Mouse (Mus musculus) neural tube, embryonic 13.5 days (tissue): ENCODE data around the gene Ankrd28. TPM values are rescaled to one million over a fixed set of nuclear protein-coding genes. Genes with fewer than 3 reads are reported as not detected.
"Not testable (repeated sequence)": the region's sequence is repeated elsewhere in the genome, so short reads cannot be mapped to it uniquely, and the experiment has no call there.

Source experiments
- ATAC-seq: fragments of 200-750 bp; cut with Nextera tagmentation; 2 replicates; pipeline ENCODE4 v1.8.0; 2017; ENCODE audit warnings: low read depth, mild to moderate bottlenecking, moderate TSS enrichment, moderate library complexity
- H3K27ac ChIP-seq: fragments of 300-500 bp; sonication (generic); replicated peaks from 2 replicates; pipeline ENCODE4 v1.5.1; 2015; ENCODE audit warnings: moderate library complexity, mild to moderate bottlenecking, inconsistent platforms
- H3K27me3 ChIP-seq: fragments of 300-500 bp; sonication (generic); 2 replicates; pipeline ENCODE4 v1.6.1; 2015; ENCODE audit warnings: mild to moderate bottlenecking, inconsistent platforms
- H3K36me3 ChIP-seq: fragments of 300-500 bp; sonication (generic); 2 replicates; pipeline ENCODE4 v1.6.1; 2015; ENCODE audit warnings: mild to moderate bottlenecking, inconsistent platforms
- H3K4me1 ChIP-seq: fragments of 300-500 bp; sonication (generic); replicated peaks from 2 replicates; pipeline ENCODE4 v1.6.1; 2015; ENCODE audit warnings: inconsistent platforms
- H3K4me2 ChIP-seq: fragments of 300-500 bp; sonication (generic); 2 replicates; pipeline ENCODE4 v1.6.1; 2015; ENCODE audit warnings: inconsistent platforms, mild to moderate bottlenecking, moderate library complexity
- H3K4me3 ChIP-seq: fragments of 300-500 bp; sonication (generic); 2 replicates; pipeline ENCODE4 v1.5.1; 2015; ENCODE audit warnings: mild to moderate bottlenecking, inconsistent platforms
- H3K9ac ChIP-seq: fragments of 300-500 bp; sonication (generic); 2 replicates; pipeline ENCODE4 v1.6.1; 2015; ENCODE audit warnings: moderate library complexity, mild to moderate bottlenecking, inconsistent platforms
- H3K9me3 ChIP-seq: fragments of 300-500 bp; sonication (generic); 2 replicates; pipeline ENCODE4 v1.6.1; 2016; ENCODE audit warnings: inconsistent platforms
- WGBS: fragments of 180-500 bp; shearing (Covaris S2); methylation state at CpG from one replicate; pipeline ENCODE4 v1.1.7; 2015; 5-methylcytosine and 5-hydroxymethylcytosine counted together
- polyA plus RNA-seq: library from polyadenylated mRNA; unstranded; fragments of >200 nt; fragmentation: Nextera tagmentation; extraction: Ambion mirVana; gene quantifications from 2 replicates; pipeline ENCODE4 v1.2.1, GENCODE M21; 2015

Ankrd28 gene
- 7.9 and 8.6 TPM in 2 replicates for polyA plus RNA-seq

DNA sequence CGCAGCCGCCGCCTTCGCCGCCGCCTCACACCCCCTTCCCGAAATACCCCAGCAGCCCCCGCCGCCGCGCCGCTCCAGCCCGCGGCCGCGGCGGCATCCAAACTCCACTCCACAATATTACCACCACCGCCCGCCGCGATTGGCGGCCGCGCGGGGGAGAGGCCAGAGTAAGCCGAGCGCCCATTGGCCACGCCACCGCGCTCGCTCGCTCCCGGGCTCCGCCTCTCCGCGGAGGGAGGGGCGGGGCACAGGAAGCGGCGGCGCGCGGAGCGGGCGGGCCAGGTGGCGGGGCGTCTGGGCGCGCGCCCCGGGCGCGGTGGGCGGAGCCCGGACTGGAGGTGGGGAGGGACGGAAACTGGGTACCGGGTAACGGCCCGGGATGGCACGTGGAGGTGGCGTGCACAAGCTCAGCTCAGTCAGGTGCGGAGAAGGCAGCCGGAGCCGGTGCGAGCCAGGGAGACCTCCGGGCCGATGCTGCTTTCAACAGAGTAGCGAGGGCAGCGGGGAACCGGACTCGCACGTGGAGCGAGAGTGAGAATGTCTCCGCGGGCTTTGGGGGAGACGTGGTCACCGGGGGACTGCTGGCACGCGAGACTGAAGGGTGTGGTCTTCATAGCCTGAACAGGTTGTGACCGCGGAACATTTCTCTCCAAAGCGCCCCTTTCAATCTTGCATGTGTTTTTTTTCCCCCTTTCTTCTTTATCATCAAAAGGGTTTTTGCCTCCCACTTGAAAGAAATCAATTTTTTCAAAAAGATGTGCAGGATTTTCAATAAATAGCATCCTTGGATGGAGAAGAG, at the start of gene Ankrd28:
Gene Ankrd28, minus strand, starts transcription at position 81 of the 799 bp plus-strand sequence.
- H3K36me3 ChIP-seq = no peaks in the 10 kb centered on the region
- no peaks in the 10 kb centered on the region for H3K9me3 ChIP-seq
- peak within 1 kb of the TSS; percentile 98 for H3K4me3 ChIP-seq
- peak; percentile 99 for ATAC-seq
- no peaks in the 10 kb centered on the region for H3K27me3 ChIP-seq
- H3K9ac ChIP-seq = peak within 1 kb of the TSS; percentile 85
- H3K27ac ChIP-seq = peak within 1 kb of the TSS; percentile 92
- H3K4me1 ChIP-seq = peaks cover 16% of the 10 kb centered on the region
- H3K4me2 ChIP-seq = peak within 1 kb of the TSS; percentile 93
- under 1% methylated on average over 78 of the region's 81 CpGs for WGBS

GRCm38 (mm10) chr14:31879456-31879855, 49.0 kb upstream of the Ankrd28 start:
- no peak overlapping the region for H3K27ac ChIP-seq
- ATAC-seq = no peak
- WGBS = 84% methylated on average over 6 of the region's 6 CpGs

GRCm38 (mm10) chr14:31872130-31872529, 41.7 kb upstream of the Ankrd28 start:
- Histone ChIP-seq H3K4me2 (no peak overlapping the region), H3K27me3 (no peaks in the 10 kb centered on the region), H3K4me3 (no peak overlapping the region), H3K36me3 (no peaks in the 10 kb centered on the region), H3K27ac (no peak overlapping the region), H3K4me1 (no peaks in the 10 kb centered on the region), H3K9me3 (peaks cover 2% of the 10 kb centered on the region), H3K9ac (no peak overlapping the region)
- WGBS = 86% methylated on average over 5 of the region's 5 CpGs
- ATAC-seq = no peak

More at GRCm38 (mm10) chr14:31879456-31879855, 49.0 kb upstream of the Ankrd28 start:
- Histone ChIP-seq H3K9me3 (peaks cover 3% of the 10 kb centered on the region; the same call in 1 of the 2 replicates), H3K4me3 (no peak overlapping the region), H3K9ac (no peak overlapping the region), H3K4me2 (no peak overlapping the region), H3K4me1 (no peaks in the 10 kb centered on the region), H3K27me3 (no peaks in the 10 kb centered on the region), H3K36me3 (no peaks in the 10 kb centered on the region)

- no peaks in the 10 kb centered on the region for H3K27me3 ChIP-seq
- H3K36me3 ChIP-seq = no peaks in the 10 kb centered on the region
- H3K4me2 ChIP-seq = no peak overlapping the region
- H3K9me3 ChIP-seq = peaks cover 16% of the 10 kb centered on the region
- 91% methylated on average over 5 of the region's 5 CpGs for WGBS
- ATAC-seq = no peak
- H3K27ac ChIP-seq = no peak overlapping the region
- no peak overlapping the region for H3K9ac ChIP-seq
- H3K4me3 ChIP-seq = no peak overlapping the region
- H3K4me1 ChIP-seq = no peaks in the 10 kb centered on the region
These were observed 40.0 kb upstream of the Ankrd28 start for GRCm38 (mm10) chr14:31870436-31870835.

DNA sequence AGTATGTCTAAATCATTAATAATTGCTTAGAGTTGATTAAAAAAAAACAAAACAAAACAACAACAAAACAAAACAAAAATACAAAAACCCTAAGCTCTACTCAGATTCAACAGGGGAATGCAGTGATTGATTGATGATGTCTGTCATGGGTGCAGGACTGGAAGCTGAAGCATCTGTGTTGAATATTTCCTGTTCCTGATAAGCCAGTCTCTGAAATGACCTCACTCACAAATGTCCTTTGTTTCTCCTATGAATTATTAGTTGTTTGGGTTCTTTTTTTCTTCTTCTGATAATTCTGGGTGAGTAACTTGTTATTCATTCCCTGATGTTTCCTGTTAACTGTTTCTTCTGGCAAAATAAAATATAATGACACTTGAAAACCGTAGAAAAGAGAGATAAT, 38.1 kb upstream of the Ankrd28 start:
- H3K9ac ChIP-seq = no peak overlapping the region
- H3K27me3 ChIP-seq = no peaks in the 10 kb centered on the region
- no peak overlapping the region for H3K27ac ChIP-seq
- no peak overlapping the region for H3K4me3 ChIP-seq
- ATAC-seq = no peak
- 71% methylated on average over 1 of the region's 1 CpGs for WGBS
- no peaks in the 10 kb centered on the region for H3K36me3 ChIP-seq
- H3K4me2 ChIP-seq = no peak overlapping the region
- peaks cover 20% of the 10 kb centered on the region for H3K9me3 ChIP-seq
- H3K4me1 ChIP-seq = no peaks in the 10 kb centered on the region

GRCm38 (mm10) chr14:31866366-31866765, 35.9 kb upstream of the Ankrd28 start:
- not testable (repeated sequence) for H3K4me3 ChIP-seq, H3K4me1 ChIP-seq, H3K36me3 ChIP-seq, H3K27ac ChIP-seq, ATAC-seq, H3K4me2 ChIP-seq, H3K27me3 ChIP-seq, H3K9ac ChIP-seq
- peaks cover 34% of the 10 kb centered on the region for H3K9me3 ChIP-seq
- 94% methylated on average over 10 of the region's 10 CpGs for WGBS

DNA sequence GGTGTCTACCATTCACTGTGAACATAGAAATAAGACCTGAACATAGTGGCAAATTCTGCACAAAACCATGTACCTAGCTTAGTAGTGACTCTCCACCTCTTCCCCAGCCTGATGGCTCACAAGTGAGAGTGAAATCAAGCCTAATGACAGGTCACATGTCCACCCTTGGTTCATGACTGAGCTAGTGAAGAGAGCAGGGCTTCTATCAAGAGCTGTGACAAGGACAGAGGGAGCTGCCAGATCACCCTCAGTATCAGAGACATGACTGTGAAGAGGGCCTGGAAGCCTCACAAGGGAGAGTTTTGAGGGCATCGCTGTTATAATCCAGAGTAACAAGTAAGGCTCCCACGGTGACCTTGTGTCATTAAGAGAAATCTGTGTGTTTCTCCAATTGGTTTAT, 28.2 kb upstream of the Ankrd28 start:
- Histone ChIP-seq H3K27ac (no peak overlapping the region), H3K4me1 (0 out of 2 replicates have a peak, but pooled peaks cover 3% of the 10 kb centered on the region), H3K9me3 (peaks cover 14% of the 10 kb centered on the region), H3K9ac (no peak overlapping the region), H3K4me3 (no peak overlapping the region), H3K27me3 (no peaks in the 10 kb centered on the region), H3K4me2 (no peak overlapping the region), H3K36me3 (no peaks in the 10 kb centered on the region)
- no peak for ATAC-seq
- WGBS = 97% methylated on average over 2 of the region's 2 CpGs

DNA sequence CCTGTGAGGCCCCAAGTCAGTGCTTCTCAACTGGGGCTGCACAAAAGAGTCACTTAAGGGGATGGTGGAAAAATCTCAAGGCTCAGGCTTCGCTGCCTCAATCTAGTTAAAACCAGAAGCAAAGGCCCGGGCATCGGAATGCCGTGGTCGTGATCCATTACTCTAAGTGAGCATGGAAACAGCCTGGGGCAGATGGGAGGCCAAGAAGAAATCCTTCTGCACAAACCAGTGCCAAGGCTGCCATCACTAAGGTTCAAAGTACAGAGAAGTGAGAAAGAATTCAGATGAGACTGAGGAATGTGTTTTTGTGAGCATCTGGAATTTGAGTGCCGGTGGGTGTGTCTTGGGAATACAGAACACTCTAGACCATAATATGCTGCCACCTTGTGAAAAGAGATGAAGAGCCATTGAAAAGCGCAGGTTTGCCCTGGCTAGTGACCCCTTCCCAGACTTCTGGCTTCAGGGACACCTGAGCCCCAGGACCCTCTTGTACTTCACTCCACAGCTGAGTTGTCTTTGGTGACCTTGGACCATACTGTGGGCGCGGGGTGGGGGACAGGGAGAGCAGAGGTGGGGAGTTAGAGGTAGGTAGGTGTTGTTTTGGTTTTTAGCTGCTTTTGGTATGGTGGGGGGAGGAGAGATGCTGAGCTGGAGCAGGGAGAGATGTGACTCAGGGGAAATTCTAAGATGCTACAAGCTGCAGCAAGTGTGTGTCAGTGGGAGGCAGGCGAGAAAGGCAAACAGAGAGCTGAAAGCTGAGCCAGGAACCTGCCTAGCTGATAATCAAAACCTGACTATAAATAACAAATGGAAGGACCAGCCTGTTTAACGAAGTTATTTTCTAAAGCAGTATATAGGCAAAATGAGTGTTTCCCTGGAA, 26.9 kb upstream of the Ankrd28 start:
- no peak overlapping the region for H3K4me3 ChIP-seq
- 72% methylated on average over 11 of the region's 11 CpGs for WGBS
- no peak for ATAC-seq

GRCm38 (mm10) chr14:31856007-31856406, 25.6 kb upstream of the Ankrd28 start:
- ATAC-seq = no peak
- Histone ChIP-seq H3K4me1 (0 out of 2 replicates have a peak, but pooled peaks cover 3% of the 10 kb centered on the region), H3K27ac (no peak overlapping the region), H3K27me3 (no peaks in the 10 kb centered on the region), H3K4me2 (no peak overlapping the region), H3K36me3 (no peaks in the 10 kb centered on the region), H3K9ac (no peak overlapping the region), H3K9me3 (no peaks in the 10 kb centered on the region), H3K4me3 (no peak overlapping the region)
- WGBS = 82% methylated on average over 5 of the region's 5 CpGs

More for the DNA sequence above, 26.9 kb upstream of the Ankrd28 start:
- no peaks in the 10 kb centered on the region for H3K36me3 ChIP-seq
- H3K4me1 ChIP-seq = 0 out of 2 replicates have a peak, but pooled peaks cover 3% of the 10 kb centered on the region
- H3K27ac ChIP-seq = no peak overlapping the region
- peaks cover 8% of the 10 kb centered on the region for H3K9me3 ChIP-seq
- H3K9ac ChIP-seq = no peak overlapping the region
- H3K4me2 ChIP-seq = no peak overlapping the region
- no peaks in the 10 kb centered on the region for H3K27me3 ChIP-seq

DNA sequence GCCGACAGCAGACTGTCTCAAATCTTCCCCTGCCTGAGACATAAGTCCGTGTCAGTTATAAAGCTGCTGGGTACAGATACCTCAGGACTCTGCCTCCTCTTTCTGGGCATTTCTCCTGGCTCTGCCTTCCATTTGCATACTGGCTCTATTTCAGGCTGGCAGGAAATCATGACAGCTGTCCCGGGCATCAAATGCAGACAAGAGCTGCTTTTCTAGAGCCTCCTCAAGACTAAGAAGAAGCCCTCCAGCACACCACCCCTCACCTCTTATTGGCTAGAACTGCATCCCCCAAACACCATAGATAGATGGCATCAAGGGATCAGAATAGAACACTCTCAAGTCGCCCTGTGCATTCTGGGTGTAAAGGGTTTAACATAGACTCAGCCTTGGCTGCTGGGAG, 24.2 kb upstream of the Ankrd28 start:
- no peak overlapping the region for H3K4me3 ChIP-seq
- 0 out of 2 replicates have a peak, but pooled peaks cover 3% of the 10 kb centered on the region for H3K4me1 ChIP-seq
- H3K27me3 ChIP-seq = no peaks in the 10 kb centered on the region
- no peak overlapping the region for H3K27ac ChIP-seq
- 79% methylated on average over 4 of the region's 4 CpGs for WGBS
- ATAC-seq = no peak
- H3K36me3 ChIP-seq = no peaks in the 10 kb centered on the region
- H3K9ac ChIP-seq = no peak overlapping the region
- no peak overlapping the region for H3K4me2 ChIP-seq
- no peaks in the 10 kb centered on the region for H3K9me3 ChIP-seq

- Histone ChIP-seq H3K4me3 (no peak overlapping the region), H3K27ac (no peak overlapping the region), H3K27me3 (no peaks in the 10 kb centered on the region), H3K4me2 (no peak overlapping the region), H3K4me1 (no peaks in the 10 kb centered on the region), H3K36me3 (no peaks in the 10 kb centered on the region), H3K9me3 (peaks cover 5% of the 10 kb centered on the region; the same call in 1 of the 2 replicates), H3K9ac (no peak overlapping the region)
- ATAC-seq = no peak
- WGBS = 87% methylated on average over 4 of the region's 4 CpGs
These were observed 13.1 kb upstream of the Ankrd28 start for GRCm38 (mm10) chr14:31843571-31843970.

- H3K9ac ChIP-seq = peak overlapping the region; percentile 81; the same call in 1 of the 2 replicates
- peaks cover 16% of the 10 kb centered on the region for H3K4me1 ChIP-seq
- ATAC-seq = no peak
- no peaks in the 10 kb centered on the region for H3K36me3 ChIP-seq
- H3K4me2 ChIP-seq = peak overlapping the region; percentile 66
- H3K4me3 ChIP-seq = peak overlapping the region; percentile 98
- H3K9me3 ChIP-seq = peaks cover 9% of the 10 kb centered on the region
- no peaks in the 10 kb centered on the region for H3K27me3 ChIP-seq
- 60% methylated on average over 4 of the region's 4 CpGs for WGBS
- peak overlapping the region; percentile 92; the same call in 1 of the 2 replicates for H3K27ac ChIP-seq
These were observed 1.6 kb upstream of the Ankrd28 start for GRCm38 (mm10) chr14:31832022-31832421.
